Mouse (Mus musculus) right cerebral cortex, postnatal 25 days (tissue): ENCODE data around the gene Npy2r.

Experiments
- DNase-seq: peaks from one replicate; pipeline ENCODE4 v3.0.0; 2022

The Npy2r gene

DNA sequence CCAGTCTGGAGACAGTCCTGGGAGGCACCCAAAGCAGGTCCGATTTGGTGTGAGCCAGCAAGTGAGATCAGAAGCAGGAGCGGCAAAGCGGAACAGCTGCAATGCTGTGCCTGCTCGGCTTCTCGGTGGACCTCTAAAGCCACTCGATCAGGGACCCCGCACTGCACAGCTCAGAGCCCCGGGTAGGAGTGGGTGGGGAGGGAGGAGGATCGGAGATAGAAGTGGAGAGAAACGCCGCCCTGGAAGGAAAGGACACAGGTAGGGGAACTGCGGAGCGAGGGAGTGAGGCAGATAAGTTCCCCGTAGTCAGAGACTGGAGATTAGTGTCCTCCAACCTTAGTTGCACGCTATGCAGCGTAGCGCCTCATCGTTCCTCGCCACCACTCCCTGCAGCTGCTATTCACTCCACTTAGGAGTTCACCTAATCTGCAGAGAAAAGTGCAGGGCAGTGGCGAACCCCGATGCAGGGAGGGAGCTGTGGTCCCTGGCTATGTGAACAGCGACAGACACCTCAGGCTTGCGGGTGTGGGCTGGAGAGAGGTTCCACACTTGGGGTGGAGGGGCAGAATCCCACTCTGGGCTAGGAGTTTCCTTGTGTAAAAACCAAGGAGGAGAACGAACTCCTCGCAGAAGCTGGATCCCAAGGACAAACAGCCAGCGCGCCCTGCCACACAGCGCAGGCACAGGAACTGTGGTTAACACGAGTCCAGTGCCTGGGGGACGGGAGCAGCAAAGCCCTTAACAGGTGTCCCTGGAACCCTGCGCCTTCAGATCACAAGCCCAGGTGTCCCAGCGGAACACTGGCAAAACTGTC is at the start of gene Npy2r:
TSS of gene Npy2r (minus strand) at position 177 of the 814 bp plus-strand sequence.
- no peak for DNase-seq

DNA sequence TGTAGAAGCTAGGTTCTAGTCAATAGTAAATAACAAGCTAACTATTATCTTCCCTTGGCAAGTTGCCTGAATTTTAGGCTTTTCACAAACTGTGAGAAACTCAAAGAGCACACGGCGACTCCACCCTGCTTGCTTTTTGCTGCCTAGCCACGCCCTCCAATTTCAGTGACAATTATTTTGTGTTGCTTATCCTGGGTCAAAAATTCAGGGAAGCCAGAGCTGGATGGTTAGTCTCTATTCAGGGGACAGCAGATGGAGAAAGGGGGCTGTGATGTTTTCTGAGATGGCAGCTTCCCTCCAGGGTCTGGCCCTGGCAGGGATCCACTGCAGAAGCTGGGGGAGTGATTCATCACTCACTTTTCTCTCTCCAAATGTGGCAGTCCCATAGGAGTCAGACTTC is 9.9 kb upstream of the Npy2r start:
- DNase-seq: no peak

DNA sequence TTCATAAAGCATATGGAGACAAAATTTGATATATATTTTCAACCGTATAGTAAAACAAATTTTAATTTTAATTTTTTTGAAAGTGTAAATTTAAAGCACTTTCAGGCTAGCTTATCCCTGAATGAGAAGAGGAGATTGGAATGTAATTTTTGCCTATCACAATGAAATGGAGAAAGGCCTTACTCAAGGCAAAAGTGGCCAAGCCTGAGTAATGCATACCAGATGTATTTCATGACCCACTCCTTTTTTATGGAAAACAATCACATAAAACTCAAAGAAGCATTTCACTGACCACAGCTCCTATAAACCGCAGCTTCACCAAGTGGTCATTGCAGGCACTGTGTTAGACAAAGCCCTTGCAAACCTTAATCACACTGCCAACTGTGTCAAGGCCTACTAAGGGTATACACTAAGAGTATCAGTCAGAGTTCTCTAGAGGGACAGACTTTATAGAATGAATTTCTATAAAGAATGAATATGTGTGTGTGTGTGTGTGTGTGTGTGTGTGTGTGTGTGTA is 8.5 kb upstream of the Npy2r start:
- no peak for DNase-seq

DNA sequence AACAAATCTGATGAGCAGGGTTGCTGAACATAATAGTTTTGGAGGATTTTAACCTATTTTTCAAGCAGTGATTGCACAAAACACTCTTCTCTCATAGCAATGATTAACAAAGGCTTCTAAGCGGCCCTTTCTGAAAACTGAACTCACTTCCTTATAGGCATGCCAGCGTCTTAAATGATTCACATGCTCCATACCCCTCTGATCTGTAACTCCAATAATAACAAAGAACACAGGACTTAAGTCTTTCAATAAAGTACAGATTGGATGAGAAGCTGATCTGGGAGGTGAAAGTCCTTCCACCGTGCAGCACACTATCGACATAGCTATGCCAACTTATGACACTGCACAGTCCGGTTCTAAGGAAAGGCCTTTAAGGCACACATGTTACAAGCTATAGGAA is 2.0 kb upstream of the Npy2r start:
- DNase-seq: no peak

DNA sequence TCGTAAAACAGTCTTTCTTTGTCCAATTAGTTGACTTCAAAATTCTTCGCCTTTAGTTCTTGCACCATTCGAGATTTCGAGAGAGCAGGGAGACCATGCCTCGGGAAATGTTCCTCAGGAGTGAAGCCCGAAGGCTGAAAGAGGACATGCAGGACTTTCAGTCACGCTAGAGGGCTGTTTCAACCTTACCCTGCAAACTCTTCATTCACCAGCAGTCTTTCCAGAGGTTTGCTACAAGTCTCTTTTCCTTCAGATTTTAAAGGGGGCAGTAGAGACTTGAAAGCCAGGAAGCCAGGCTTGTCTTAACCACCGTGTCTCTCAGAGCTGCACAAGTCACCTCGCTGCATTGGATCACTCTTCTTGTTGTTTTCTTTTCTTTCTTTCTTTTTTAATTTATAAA is 869 bp upstream of the Npy2r start:
- no peak for DNase-seq

DNA sequence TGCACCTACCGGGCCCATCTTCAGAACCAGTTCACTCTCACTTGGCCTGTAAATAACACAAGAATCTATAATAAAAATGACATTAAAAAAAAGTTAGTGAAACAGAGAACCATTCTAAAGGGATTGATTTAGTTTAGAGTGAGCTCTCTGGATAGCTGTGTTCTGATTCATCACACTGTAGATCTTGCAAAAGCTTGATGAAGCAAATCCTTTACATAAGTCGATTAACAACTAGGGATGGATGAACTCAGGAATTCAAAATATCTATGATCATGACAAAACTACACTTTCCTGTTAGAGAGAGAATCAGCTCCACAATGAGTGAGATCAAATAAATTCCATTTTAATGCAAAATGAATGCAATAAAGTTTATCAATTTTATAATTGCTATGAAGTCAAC is 6.4 kb downstream of the Npy2r start:
- DNase-seq: no peak

DNA sequence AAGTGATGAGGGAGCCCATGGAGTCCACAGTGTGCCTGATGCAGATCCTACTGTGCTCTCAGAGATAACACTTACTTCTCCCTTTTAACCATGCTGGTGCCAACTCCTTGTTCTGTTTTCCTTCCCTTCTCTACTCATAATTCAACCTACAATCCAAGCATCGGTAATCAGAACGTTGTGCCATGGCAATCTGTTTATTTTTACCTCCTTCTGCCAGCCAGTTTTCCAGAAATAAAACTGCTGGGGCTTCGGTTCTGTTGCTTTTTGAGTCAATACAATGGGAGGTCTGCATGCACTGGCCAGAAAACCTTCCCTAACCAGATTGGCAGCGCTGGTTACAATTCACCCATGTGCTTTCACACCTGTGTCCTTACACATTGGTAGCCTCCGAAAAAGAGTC is 7.9 kb downstream of the Npy2r start:
- DNase-seq: no peak

DNA sequence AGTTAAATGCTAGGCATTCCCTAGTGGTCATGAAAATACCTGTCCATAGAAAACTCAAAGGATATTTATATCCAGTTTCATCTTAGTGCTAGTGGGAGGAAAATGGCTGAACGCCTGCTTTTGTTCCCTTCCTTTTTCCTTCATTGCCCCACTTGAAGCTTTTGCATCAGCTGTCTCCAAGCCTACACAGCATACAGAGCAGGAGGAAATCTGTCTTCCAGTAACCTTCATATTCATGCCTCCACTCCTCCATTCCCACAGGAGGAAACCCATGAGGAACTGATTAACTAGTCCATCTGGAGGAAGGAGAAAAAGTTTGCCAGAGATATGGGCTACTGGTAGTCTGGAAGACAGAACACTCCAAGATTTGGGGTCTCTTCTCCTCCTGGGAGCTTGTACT is 23.1 kb downstream of the Npy2r start:
- no peak for DNase-seq

DNA sequence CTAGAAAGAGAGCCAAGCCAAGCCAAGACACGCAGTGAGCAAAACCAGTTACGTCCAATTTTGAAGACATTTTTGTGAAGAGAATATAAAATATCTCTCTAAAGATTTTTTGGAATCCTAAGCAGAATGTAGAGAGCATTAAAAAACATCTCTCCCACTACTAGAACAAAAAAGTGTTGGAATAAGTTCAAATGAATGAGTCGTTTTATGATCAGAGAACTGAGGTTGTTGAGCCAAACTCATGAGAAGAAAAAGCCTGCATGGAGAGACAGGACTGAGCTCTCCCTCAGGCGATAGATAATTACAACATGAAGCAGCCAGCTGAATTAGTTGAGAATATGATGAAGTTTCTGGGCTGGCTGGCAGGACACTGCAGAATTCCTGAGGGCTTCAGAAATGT is 49.9 kb downstream of the Npy2r start:
- no peak for DNase-seq
